Mouse (Mus musculus) liver, adult 2 months (tissue): ENCODE measurements around the gene Saa4. TPM values are rescaled to one million over a fixed set of nuclear protein-coding genes. Genes with fewer than 3 reads are reported as not detected.
"Not testable (repeated sequence)": the region's sequence is repeated elsewhere in the genome, so short reads cannot be mapped to it uniquely, and the experiment has no call there.

Source experiments
- DNase-seq: peaks from one replicate; pipeline ENCODE4 v3.0.0-alpha.2; 2011; ENCODE audit warnings: low read depth, low spot score; ENCODE audit errors: extremely low read depth
- H3K27ac ChIP-seq: fragments of 200-500 bp; replicated peaks from 2 replicates; pipeline ENCODE4 v1.5.1; 2012; ENCODE audit warnings: low read depth, mild to moderate bottlenecking, control low read depth, inconsistent platforms, low read length; ENCODE audit not compliant: insufficient read depth
- H3K27me3 ChIP-seq: fragments of 200-500 bp; 2 replicates; pipeline ENCODE4 v1.6.1; 2012; ENCODE audit warnings: mild to moderate bottlenecking, moderate library complexity, low read length, inconsistent platforms; ENCODE audit not compliant: control insufficient read depth, insufficient read depth
- H3K36me3 ChIP-seq: fragments of 200-500 bp; 2 replicates; pipeline ENCODE4 v1.6.1; 2012; ENCODE audit warnings: low read length, inconsistent platforms; ENCODE audit not compliant: control insufficient read depth, insufficient read depth
- H3K4me1 ChIP-seq: fragments of 200-500 bp; 2 replicates; pipeline ENCODE4 v1.6.1; 2011; ENCODE audit warnings: low read length; ENCODE audit not compliant: control insufficient read depth, insufficient read depth
- H3K4me3 ChIP-seq: fragments of 200-500 bp; 2 replicates; pipeline ENCODE4 v1.5.1; 2011; ENCODE audit warnings: low read depth, mild to moderate bottlenecking, control low read depth, low read length, moderate library complexity; ENCODE audit not compliant: insufficient read depth
- H3K79me2 ChIP-seq: fragments of 200-500 bp; 2 replicates; pipeline ENCODE4 v1.6.1; 2012; ENCODE audit warnings: inconsistent platforms, mild to moderate bottlenecking, low read length, moderate library complexity; ENCODE audit not compliant: control insufficient read depth, insufficient read depth
- H3K9ac ChIP-seq: fragments of 200-500 bp; 2 replicates; pipeline ENCODE4 v1.6.1; 2012; ENCODE audit warnings: low read depth, mild to moderate bottlenecking, control low read depth, inconsistent platforms, low read length
- CTCF ChIP-seq: fragments of 200-500 bp; IDR thresholded peaks from 2 replicates; pipeline ENCODE4 v1.5.1; 2011; ENCODE audit warnings: low read depth, low read length, control low read depth
- POLR2A ChIP-seq: fragments of 200-500 bp; IDR thresholded peaks from 2 replicates; pipeline ENCODE4 v1.6.1; 2011; ENCODE audit warnings: low read length, control low read depth; ENCODE audit not compliant: insufficient read depth; ENCODE audit errors: extremely low read depth
- WGBS: fragments of 180-500 bp; shearing (Covaris S2); methylation state at CpG from one replicate; pipeline ENCODE4 v1.1.7; 2018; 5-methylcytosine and 5-hydroxymethylcytosine counted together
- polyA plus RNA-seq: library from polyadenylated mRNA; depleted of rRNA; stranded (reverse); fragments of >200 nt; gene quantifications from 2 replicates; pipeline ENCODE4 v1.2.3, GENCODE M21; 2012
- total RNA-seq: library from RNA; depleted of rRNA; stranded (reverse); fragments of >200 nt; gene quantifications from 2 replicates; pipeline ENCODE4 v1.2.3, GENCODE M21; 2014

Saa4 gene
- total and polyA plus RNA-seq, 2 experiments: 80.9 to 103 TPM

DNA sequence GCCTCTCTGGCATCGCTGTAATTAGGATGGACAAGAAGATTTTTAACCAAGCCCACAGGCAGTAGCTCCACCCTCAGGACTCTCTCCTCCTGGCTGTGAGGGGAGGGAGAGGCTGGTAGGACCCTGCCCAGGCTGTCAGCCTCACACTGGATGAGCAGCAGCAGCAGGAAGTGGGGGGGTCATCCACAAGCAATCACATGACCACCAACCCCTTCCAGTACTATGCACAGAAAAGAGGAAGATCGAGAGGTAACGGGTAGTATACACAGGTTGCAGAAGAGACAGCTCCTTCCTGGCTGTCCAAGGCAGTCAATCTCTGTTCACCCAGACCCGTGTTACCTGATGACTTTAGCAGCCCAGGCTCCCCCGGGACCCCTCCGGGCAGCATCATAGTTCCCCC, 20.2 kb downstream of the Saa4 start:
- no peak overlapping the region for H3K4me3 ChIP-seq
- TF ChIP-seq POLR2A (no peak), CTCF (no peak)
- H3K36me3 ChIP-seq: no peaks in the 10 kb centered on the region
- H3K27ac ChIP-seq: no peak overlapping the region
- no peak overlapping the region for H3K9ac ChIP-seq
- no peaks in the 10 kb centered on the region for H3K27me3 ChIP-seq
- no peaks in the 10 kb centered on the region for H3K4me1 ChIP-seq
- WGBS: 76% methylated on average over 6 of the region's 6 CpGs
- DNase-seq: no peak
- H3K79me2 ChIP-seq: no peaks in the 10 kb centered on the region

DNA sequence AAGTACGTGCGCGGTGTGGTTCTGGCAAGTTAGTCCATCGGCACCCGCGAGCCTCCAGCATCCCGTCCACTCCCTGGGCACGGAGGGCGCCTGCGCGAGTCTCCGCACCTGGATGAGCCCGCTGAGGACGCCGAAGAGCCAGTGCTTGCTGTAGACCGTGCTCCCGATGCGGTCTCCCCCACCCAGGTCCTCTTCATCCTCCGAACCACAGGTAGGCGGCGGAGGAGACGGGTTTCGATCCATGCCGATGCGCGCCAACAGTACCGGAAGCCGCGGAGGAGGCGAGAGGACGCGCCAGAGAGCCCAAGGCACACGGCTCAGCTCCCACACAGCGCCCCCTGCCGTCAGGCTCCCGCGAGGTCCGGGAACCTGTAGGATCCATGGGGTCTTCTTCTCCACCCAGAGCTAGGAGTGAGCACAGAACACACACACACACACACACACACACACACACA, 22.0 kb downstream of the Saa4 start, which contains the start of gene Saal1:
TSS of gene Saal1 (minus strand) at position 291 of the 455 bp plus-strand sequence.
- H3K9ac ChIP-seq: peak within 1 kb of the TSS; percentile 73
- H3K4me3 ChIP-seq: peak within 1 kb of the TSS; percentile 74
- no peaks in the 10 kb centered on the region for H3K4me1 ChIP-seq
- H3K27ac ChIP-seq: no peak within 1 kb of the TSS
- whole genome bisulfite sequencing: under 1% methylated on average over 38 of the region's 38 CpGs
- no peaks in the 10 kb centered on the region; the same call in 1 of the 2 replicates for H3K36me3 ChIP-seq
- DNase-seq: peak; percentile 54
- no peaks in the 10 kb centered on the region for H3K79me2 ChIP-seq
- TF ChIP-seq POLR2A: no peak
- peak; percentile 95 for TF ChIP-seq CTCF
- H3K27me3 ChIP-seq: no peaks in the 10 kb centered on the region

- no peaks in the 10 kb centered on the region for H3K79me2 ChIP-seq
- WGBS: 93% methylated on average over 6 of the region's 6 CpGs
- H3K36me3 ChIP-seq: peaks cover 18% of the 10 kb centered on the region
Observed at GRCm38 (mm10) chr7:46700521-46701025, 31.8 kb downstream of the Saa4 start.

DNA sequence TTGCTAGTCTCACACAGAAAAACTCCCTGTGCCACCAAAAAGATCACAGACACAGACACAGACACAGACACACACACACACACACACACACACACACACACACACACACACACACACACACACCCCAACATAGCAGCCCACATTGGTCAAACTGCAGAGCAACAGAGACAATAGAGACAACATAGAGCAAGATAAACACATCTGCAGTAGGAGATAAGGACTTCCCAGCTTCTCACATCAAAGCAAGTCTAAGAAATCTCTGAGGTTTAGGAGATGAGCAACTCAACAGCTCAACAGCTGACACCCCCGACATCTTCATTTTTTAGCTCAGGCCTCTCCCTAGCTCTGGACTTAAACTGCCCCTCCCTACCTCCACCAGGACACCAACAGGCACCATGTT, 35.6 kb downstream of the Saa4 start:
- H3K4me1 ChIP-seq: no peaks in the 10 kb centered on the region
- H3K36me3 ChIP-seq: peaks cover 24% of the 10 kb centered on the region
- TF ChIP-seq POLR2A (no peak), CTCF (no peak)
- no peaks in the 10 kb centered on the region for H3K79me2 ChIP-seq
- H3K27me3 ChIP-seq: no peaks in the 10 kb centered on the region
- no peak overlapping the region for H3K9ac ChIP-seq
- no peak overlapping the region for H3K4me3 ChIP-seq
- no peak overlapping the region for H3K27ac ChIP-seq
- 84% methylated on average over 1 of the region's 1 CpGs for WGBS
- no peak for DNase-seq

More at GRCm38 (mm10) chr7:46700521-46701025, 31.8 kb downstream of the Saa4 start:
- Histone ChIP-seq H3K27ac (no peak overlapping the region), H3K4me1 (no peaks in the 10 kb centered on the region), H3K9ac (no peak overlapping the region), H3K27me3 (no peaks in the 10 kb centered on the region), H3K4me3 (no peak overlapping the region)
- no peak for DNase-seq
- no peak for TF ChIP-seq POLR2A
- TF ChIP-seq CTCF: no peak

GRCm38 (mm10) chr7:46686827-46687226, 45.6 kb downstream of the Saa4 start:
- DNase-seq: no peak
- no peak overlapping the region for H3K4me3 ChIP-seq
- TF ChIP-seq POLR2A (no peak), CTCF (no peak)
- no peak overlapping the region for H3K27ac ChIP-seq
- 83% methylated on average over 5 of the region's 5 CpGs for WGBS
- H3K4me1 ChIP-seq: no peaks in the 10 kb centered on the region
- H3K27me3 ChIP-seq: no peaks in the 10 kb centered on the region
- no peak overlapping the region for H3K9ac ChIP-seq
- peaks cover 11% of the 10 kb centered on the region; the same call in 1 of the 2 replicates for H3K36me3 ChIP-seq
- no peaks in the 10 kb centered on the region for H3K79me2 ChIP-seq

- no peak for DNase-seq
- Histone ChIP-seq H3K27me3 (no peaks in the 10 kb centered on the region), H3K36me3 (no peaks in the 10 kb centered on the region), H3K9ac (no peak overlapping the region), H3K4me3 (no peak overlapping the region), H3K4me1 (no peaks in the 10 kb centered on the region), H3K79me2 (no peaks in the 10 kb centered on the region), H3K27ac (no peak overlapping the region)
- no peak for TF ChIP-seq POLR2A
- TF ChIP-seq CTCF: no peak
Observed at GRCm38 (mm10) chr7:46680732-46681131, 51.7 kb downstream of the Saa4 start.

- not testable (repeated sequence) for H3K36me3 ChIP-seq, H3K27me3 ChIP-seq, H3K27ac ChIP-seq, H3K4me3 ChIP-seq, H3K9ac ChIP-seq, H3K79me2 ChIP-seq, DNase-seq, H3K4me1 ChIP-seq
- WGBS: 86% methylated on average over 7 of the region's 7 CpGs
Observed at GRCm38 (mm10) chr7:46679044-46679443, 53.4 kb downstream of the Saa4 start.
